8 mouse cellular contexts compared by ENCODE assay signal in the genomic region with DNA sequence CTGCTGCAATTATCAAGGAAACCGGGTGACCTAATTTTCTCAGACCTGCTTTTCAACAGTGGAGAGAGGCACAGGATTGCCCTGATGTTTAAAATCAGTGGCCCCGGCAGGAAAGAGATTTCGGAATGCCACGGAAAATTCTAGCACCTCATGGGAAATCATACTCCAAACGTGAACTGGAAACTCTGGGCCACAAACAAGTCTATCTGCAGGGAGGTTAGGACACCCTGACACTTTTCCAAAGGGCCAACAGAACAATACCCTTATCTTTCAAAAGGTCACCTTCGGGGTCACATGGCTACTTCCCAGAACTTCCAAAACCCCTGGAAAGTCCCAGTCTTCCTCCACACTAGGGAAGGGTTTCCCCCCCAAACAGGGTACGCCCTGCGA. TPM values are rescaled to one million over a fixed set of nuclear protein-coding genes. Genes with fewer than 3 reads are reported as not detected.
DNase-seq lines count a peak whose midpoint lies in the region; ATAC-seq and TF ChIP-seq lines count a peak whose summit lies in the region.

No protein-coding gene starts in this region.

- H3K27me3 ChIP-seq in hindbrain, embryonic 12.5 days, result peaks cover 13% of the 10 kb centered on the region; the same call in 1 of the 2 replicates
- peaks cover 20% of the 10 kb centered on the region for H3K27me3 ChIP-seq in hindbrain, embryonic 10.5 days (ENCODE audit: insufficient read depth, poor library complexity, severe bottlenecking)
- H3K27me3 ChIP-seq in limb, embryonic 10.5 days (ENCODE audit: low read depth, poor library complexity, severe bottlenecking), result peaks cover 15% of the 10 kb centered on the region

- H3K4me2 ChIP-seq in hindbrain, embryonic 12.5 days (replicated peaks), result peak overlapping the region; percentile 26; the same call in 1 of the 2 replicates

- no peak for DNase-seq in hindbrain, embryonic 10.5 days (ENCODE audit: low spot score)
- DNase-seq in ES-CJ7 (ENCODE audit: low read depth, low spot score), result peak; percentile 45
- DNase-seq in limb, embryonic 10.5 days (ENCODE audit: low spot score), result no peak
- no peak for DNase-seq in urinary bladder, adult 18-20 months (ENCODE audit: low spot score in 2 of 2)
- no peak for DNase-seq in adrenal gland, postnatal 36 days
- no peak for DNase-seq in natural killer cell, adult 2 months (ENCODE audit: low spot score in 2 of 2)

- no peak overlapping the region for H3K27ac ChIP-seq in hindbrain, embryonic 12.5 days
- no peak overlapping the region for H3K27ac ChIP-seq in hindbrain, embryonic 10.5 days
- 0 out of 2 replicates have a peak overlapping the region, but pooled peaks have one; percentile 0 for H3K27ac ChIP-seq in embryonic fibroblast, embryonic 13.5 days (ENCODE audit: insufficient read depth, low read length)
- 0 out of 2 replicates have a peak overlapping the region, but pooled peaks have one; percentile 4 for H3K27ac ChIP-seq in limb, embryonic 10.5 days

- no peak overlapping the region for H3K9ac ChIP-seq in hindbrain, embryonic 12.5 days

- no peak for ATAC-seq in hindbrain, embryonic 12.5 days (ENCODE audit: low FRiP score)

- peaks cover 14% of the 10 kb centered on the region for H3K4me1 ChIP-seq in hindbrain, embryonic 12.5 days
- H3K4me1 ChIP-seq in hindbrain, embryonic 10.5 days (replicated peaks), result peaks cover 24% of the 10 kb centered on the region
- H3K4me1 ChIP-seq in embryonic fibroblast, embryonic 13.5 days (ENCODE audit: control insufficient read depth, insufficient read depth, low read length), result peaks cover 6% of the 10 kb centered on the region; the same call in 1 of the 2 replicates
- H3K4me1 ChIP-seq in limb, embryonic 10.5 days, result peaks cover 24% of the 10 kb centered on the region

- H3K36me3 ChIP-seq in hindbrain, embryonic 12.5 days, result no peaks in the 10 kb centered on the region
- H3K36me3 ChIP-seq in hindbrain, embryonic 10.5 days, result no peaks in the 10 kb centered on the region
- no peaks in the 10 kb centered on the region for H3K36me3 ChIP-seq in limb, embryonic 10.5 days

- H3K9me3 ChIP-seq in hindbrain, embryonic 12.5 days (replicated peaks), result no peaks in the 10 kb centered on the region
- H3K9me3 ChIP-seq in hindbrain, embryonic 10.5 days, result no peaks in the 10 kb centered on the region
- H3K9me3 ChIP-seq in limb, embryonic 10.5 days (replicated peaks), result no peaks in the 10 kb centered on the region

- WGBS in hindbrain, embryonic 12.5 days, result 65% methylated on average over 8 of the region's 8 CpGs
- 68% methylated on average over 8 of the region's 8 CpGs for WGBS in hindbrain, embryonic 10.5 days
- WGBS in limb, embryonic 10.5 days, result 68% methylated on average over 8 of the region's 8 CpGs

- TF ChIP-seq POLR2A in embryonic fibroblast, embryonic 13.5 days (IDR thresholded peaks at IDR 0.05; ENCODE audit: low read depth, low read length), result no peak

- no peak for TF ChIP-seq CTCF in embryonic fibroblast, embryonic 13.5 days (IDR thresholded peaks at IDR 0.05; ENCODE audit: borderline replicate concordance, insufficient read depth, low read length)

- H3K4me3 ChIP-seq in hindbrain, embryonic 12.5 days, result no peak overlapping the region
- no peak overlapping the region for H3K4me3 ChIP-seq in hindbrain, embryonic 10.5 days
- H3K4me3 ChIP-seq in embryonic fibroblast, embryonic 13.5 days (ENCODE audit: insufficient read depth, low read length), result no peak overlapping the region
- H3K4me3 ChIP-seq in limb, embryonic 10.5 days, result no peak overlapping the region

RNA-seq across cellular contexts. Expression of a gene that starts 12.8 kb away (rescaled TPM):
- 10.3 and 10.4 TPM in 2 replicates for polyA plus RNA-seq in hindbrain, embryonic 12.5 days (2016; fragmentation: Nextera tagmentation; extraction: Ambion mirVana)
- 6.8 and 8.3 TPM in 2 replicates for polyA plus RNA-seq in hindbrain, embryonic 10.5 days (2016; fragmentation: Nextera tagmentation; extraction: Ambion mirVana)
- 20.3 and 27.4 TPM in 2 replicates for polyA plus RNA-seq in embryonic fibroblast, embryonic 13.5 days (2011; ENCODE audit: insufficient read length, low read depth, missing spikeins)
- 6.7 and 7.1 TPM in 2 replicates for polyA plus RNA-seq in limb, embryonic 10.5 days (2016; fragmentation: Nextera tagmentation; extraction: Ambion mirVana)
- total RNA-seq in adrenal gland, postnatal 36 days (2021), result 10 to 100 TPM; 24.5 to 33.5 TPM

RNA-seq across cellular contexts. Expression of a gene that starts 51.0 kb away (rescaled TPM):
- 2.4 and 2.7 TPM in 2 replicates for polyA plus RNA-seq in hindbrain, embryonic 12.5 days (2016; fragmentation: Nextera tagmentation; extraction: Ambion mirVana)
- 1.8 and 2.0 TPM in 2 replicates for polyA plus RNA-seq in hindbrain, embryonic 10.5 days (2016; fragmentation: Nextera tagmentation; extraction: Ambion mirVana)
- polyA plus RNA-seq in embryonic fibroblast, embryonic 13.5 days (2011; ENCODE audit: insufficient read length, low read depth, missing spikeins), result 1.5 and 3.3 TPM in 2 replicates
- polyA plus RNA-seq in limb, embryonic 10.5 days (2016; fragmentation: Nextera tagmentation; extraction: Ambion mirVana), result 2.1 and 2.4 TPM in 2 replicates
- total RNA-seq in adrenal gland, postnatal 36 days (2021), result 100 to 1,000 TPM; 284 to 434 TPM

Comparison
In these comparisons a context has a peak if more than half of its experiments do, and no peak if none do; other contexts are left out.
1. H3K27ac ChIP-seq: peak in embryonic fibroblast, embryonic 13.5 days (single experiment) and limb, embryonic 10.5 days (single experiment); none in hindbrain, embryonic 12.5 days (single experiment) and hindbrain, embryonic 10.5 days (single experiment).